Mouse (Mus musculus): Measurements from ENCODE around the gene Map2k6. TPM values are rescaled to one million over a fixed set of nuclear protein-coding genes. Genes with fewer than 3 reads are reported as not detected.

Map2k6 gene
- polyA plus RNA-seq, 1 experiment, result 6.7 TPM

DNA sequence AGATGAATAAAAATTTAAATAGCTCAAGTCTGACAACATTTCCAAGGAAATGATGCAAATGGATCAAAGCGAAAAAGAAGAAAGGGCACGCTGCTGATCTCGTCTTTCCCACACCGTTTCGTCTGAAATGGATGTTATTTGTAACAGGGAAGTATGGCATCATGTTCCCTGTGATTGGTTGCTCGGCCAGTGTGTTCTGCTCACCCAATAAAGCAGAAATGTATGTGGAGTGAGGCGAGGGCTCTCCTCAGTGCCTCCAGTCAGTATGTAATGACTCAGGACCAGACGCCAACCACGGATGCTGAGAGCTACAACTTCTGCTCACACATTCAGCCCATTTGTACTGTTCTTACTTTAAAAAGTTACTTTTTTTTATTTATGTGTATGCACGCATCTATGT lies 164.9 kb downstream of the Map2k6 start:
- whole genome bisulfite sequencing, result 61% methylated on average over 10 of the region's 10 CpGs
- H3K4me3 ChIP-seq (ENCODE audit: control insufficient read depth, insufficient read depth, low read length), result no peak overlapping the region
- no peaks in the 10 kb centered on the region for H3K27me3 ChIP-seq (ENCODE audit: control insufficient read depth, insufficient read depth, low read length)
- DNase-seq, result no peak
- no peak overlapping the region for H3K27ac ChIP-seq (ENCODE audit: control insufficient read depth, insufficient read depth, low read length)
- TF ChIP-seq CTCF (IDR thresholded peaks at IDR 0.05; ENCODE audit: borderline replicate concordance, control insufficient read depth, extremely low read depth, insufficient read depth, low read length, poor library complexity), result no peak
- no peak for TF ChIP-seq POLR2A (IDR thresholded peaks at IDR 0.05; ENCODE audit: control insufficient read depth, extremely low read depth, insufficient read depth, low read length, poor library complexity)
- H3K4me1 ChIP-seq (replicated peaks; ENCODE audit: control insufficient read depth, insufficient read depth, low read length), result 0 out of 2 replicates have a peak, but pooled peaks cover 2% of the 10 kb centered on the region
- no peaks in the 10 kb centered on the region for H3K36me3 ChIP-seq (ENCODE audit: control insufficient read depth, insufficient read depth, low read length)

DNA sequence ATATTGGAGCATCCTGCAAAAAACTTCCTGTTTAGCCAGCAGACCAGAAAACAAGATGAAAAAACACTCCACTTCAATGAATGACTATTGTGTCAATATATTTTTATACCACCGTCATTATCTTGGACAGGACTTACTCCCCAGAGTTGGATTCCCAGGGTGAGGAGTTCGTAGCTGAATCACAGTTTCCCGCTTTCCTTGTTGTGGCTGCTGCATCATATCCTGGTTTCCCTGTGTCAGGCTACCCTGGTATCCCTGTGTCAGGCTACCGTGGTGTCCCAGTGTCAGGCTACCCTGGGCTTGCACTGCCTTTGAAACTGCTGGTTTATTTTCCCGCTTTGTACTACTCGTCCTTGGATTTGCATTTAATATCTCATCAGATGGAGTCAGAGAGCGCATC lies 167.4 kb downstream of the Map2k6 start:
- Histone ChIP-seq H3K27me3 (ENCODE audit: control insufficient read depth, insufficient read depth, low read length) (no peaks in the 10 kb centered on the region), H3K4me1 (replicated peaks; ENCODE audit: control insufficient read depth, insufficient read depth, low read length) (0 out of 2 replicates have a peak, but pooled peaks cover 2% of the 10 kb centered on the region), H3K27ac (ENCODE audit: control insufficient read depth, insufficient read depth, low read length) (no peak overlapping the region), H3K4me3 (ENCODE audit: control insufficient read depth, insufficient read depth, low read length) (no peak overlapping the region), H3K36me3 (ENCODE audit: control insufficient read depth, insufficient read depth, low read length) (no peaks in the 10 kb centered on the region)
- no peak for DNase-seq
- 80% methylated on average over 7 of the region's 7 CpGs for WGBS
- TF ChIP-seq CTCF (IDR thresholded peaks at IDR 0.05; ENCODE audit: borderline replicate concordance, control insufficient read depth, extremely low read depth, insufficient read depth, low read length, poor library complexity) (no peak), POLR2A (IDR thresholded peaks at IDR 0.05; ENCODE audit: control insufficient read depth, extremely low read depth, insufficient read depth, low read length, poor library complexity) (no peak)

DNA sequence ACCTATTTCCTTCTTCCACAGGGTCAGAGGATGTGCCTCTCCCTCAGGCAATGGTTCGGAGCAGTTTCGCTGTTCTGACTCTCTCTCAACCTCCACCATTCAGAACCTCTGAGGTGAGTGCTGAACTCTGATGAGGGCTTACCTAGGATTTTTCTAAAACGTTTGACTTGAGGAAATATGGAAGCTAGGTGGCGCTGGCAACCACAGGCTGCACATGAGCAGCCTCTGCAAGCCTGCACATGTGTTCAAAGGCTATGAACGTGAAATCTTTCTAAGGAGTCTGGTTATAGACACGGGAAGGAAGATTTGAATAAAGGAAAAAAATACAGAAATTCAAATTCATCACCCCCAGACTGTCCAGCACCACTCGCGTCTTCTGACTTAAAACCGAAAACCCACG lies 173.6 kb downstream of the Map2k6 start:
- no peaks in the 10 kb centered on the region for H3K4me1 ChIP-seq (replicated peaks; ENCODE audit: control insufficient read depth, insufficient read depth, low read length)
- WGBS, result 50% methylated on average over 10 of the region's 10 CpGs
- H3K36me3 ChIP-seq (ENCODE audit: control insufficient read depth, insufficient read depth, low read length), result no peaks in the 10 kb centered on the region
- H3K4me3 ChIP-seq (ENCODE audit: control insufficient read depth, insufficient read depth, low read length), result no peak overlapping the region
- no peak overlapping the region for H3K27ac ChIP-seq (ENCODE audit: control insufficient read depth, insufficient read depth, low read length)
- no peaks in the 10 kb centered on the region for H3K27me3 ChIP-seq (ENCODE audit: control insufficient read depth, insufficient read depth, low read length)
- DNase-seq, result peak; percentile 7
- no peak for TF ChIP-seq POLR2A (IDR thresholded peaks at IDR 0.05; ENCODE audit: control insufficient read depth, extremely low read depth, insufficient read depth, low read length, poor library complexity)
- TF ChIP-seq CTCF (IDR thresholded peaks at IDR 0.05; ENCODE audit: borderline replicate concordance, control insufficient read depth, extremely low read depth, insufficient read depth, low read length, poor library complexity), result no peak

Other genes with a start within 250 kb of the Map2k6 start
- gene Abca9, start 230.9 kb upstream of the Map2k6 start, polyA plus RNA-seq (2012; rRNA removed), result 0.65 and 1.00 TPM in 2 replicates
- gene Abca6, start 147.3 kb upstream of the Map2k6 start, polyA plus RNA-seq (2012; rRNA removed), result 0.09 and 0.24 TPM in 2 replicates
- 0.23 and 0.24 TPM in 2 replicates for gene Abca5, start 61.4 kb upstream of the Map2k6 start, polyA plus RNA-seq (2012; rRNA removed)